Mouse (Mus musculus): ENCODE measurements around the gene Cpa3.

Cpa3 gene

GRCm38 (mm10) chr3:20242050-20242449, at the start of gene Cpa3:
TSS of gene Cpa3 (minus strand) at chr3:20242181.
- ATAC-seq (ENCODE audit: low TSS enrichment): no peak

- ATAC-seq (ENCODE audit: low TSS enrichment): no peak
These were observed 49.4 kb upstream of the Cpa3 start for GRCm38 (mm10) chr3:20291370-20291769.

DNA sequence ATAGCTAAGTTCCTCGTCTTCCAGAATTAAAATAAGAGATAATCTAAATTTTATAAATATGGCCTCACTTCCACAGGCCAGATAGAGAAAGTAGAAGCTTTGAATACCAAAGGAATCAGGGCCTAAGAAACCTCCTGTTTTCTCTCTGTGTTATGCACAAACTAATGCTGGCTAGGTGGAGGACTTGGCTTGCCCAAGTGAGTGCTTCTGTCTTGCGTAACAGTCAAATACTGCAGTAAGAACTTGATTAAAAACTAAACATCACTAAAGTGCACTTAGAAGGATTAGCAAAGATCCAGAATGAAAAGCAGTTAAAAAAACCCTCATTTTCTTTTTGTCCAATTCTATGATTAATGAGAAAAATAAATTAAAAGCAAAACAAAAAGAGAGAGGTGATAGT, 46.8 kb upstream of the Cpa3 start:
- no peak for ATAC-seq (ENCODE audit: low TSS enrichment)

- ATAC-seq (ENCODE audit: low TSS enrichment): no peak
These were observed 39.8 kb upstream of the Cpa3 start for GRCm38 (mm10) chr3:20281796-20282195.

DNA sequence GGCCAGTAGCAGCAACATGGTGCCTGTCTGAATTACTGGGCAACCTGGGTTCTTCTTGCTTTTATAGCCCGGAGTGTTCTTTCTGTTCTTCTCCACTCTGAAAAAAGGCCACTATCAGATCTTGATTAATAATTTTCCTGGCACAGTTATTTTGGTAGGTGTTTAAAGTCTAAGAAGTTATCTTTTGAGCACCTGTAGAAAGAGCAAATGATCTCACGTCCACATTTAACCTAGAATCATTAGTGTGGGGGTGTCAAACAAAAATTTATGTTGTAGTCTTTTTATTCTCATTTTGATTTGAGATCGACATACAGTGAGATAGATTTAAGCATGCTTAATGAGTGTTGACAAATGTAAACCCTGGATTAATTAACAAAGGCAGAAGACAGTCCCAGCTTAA, 33.7 kb upstream of the Cpa3 start, which contains the start of gene Cpb1:
TSS of gene Cpb1 (minus strand) at position 101 of the 400 bp plus-strand sequence.
- no peak for ATAC-seq (ENCODE audit: low TSS enrichment)

DNA sequence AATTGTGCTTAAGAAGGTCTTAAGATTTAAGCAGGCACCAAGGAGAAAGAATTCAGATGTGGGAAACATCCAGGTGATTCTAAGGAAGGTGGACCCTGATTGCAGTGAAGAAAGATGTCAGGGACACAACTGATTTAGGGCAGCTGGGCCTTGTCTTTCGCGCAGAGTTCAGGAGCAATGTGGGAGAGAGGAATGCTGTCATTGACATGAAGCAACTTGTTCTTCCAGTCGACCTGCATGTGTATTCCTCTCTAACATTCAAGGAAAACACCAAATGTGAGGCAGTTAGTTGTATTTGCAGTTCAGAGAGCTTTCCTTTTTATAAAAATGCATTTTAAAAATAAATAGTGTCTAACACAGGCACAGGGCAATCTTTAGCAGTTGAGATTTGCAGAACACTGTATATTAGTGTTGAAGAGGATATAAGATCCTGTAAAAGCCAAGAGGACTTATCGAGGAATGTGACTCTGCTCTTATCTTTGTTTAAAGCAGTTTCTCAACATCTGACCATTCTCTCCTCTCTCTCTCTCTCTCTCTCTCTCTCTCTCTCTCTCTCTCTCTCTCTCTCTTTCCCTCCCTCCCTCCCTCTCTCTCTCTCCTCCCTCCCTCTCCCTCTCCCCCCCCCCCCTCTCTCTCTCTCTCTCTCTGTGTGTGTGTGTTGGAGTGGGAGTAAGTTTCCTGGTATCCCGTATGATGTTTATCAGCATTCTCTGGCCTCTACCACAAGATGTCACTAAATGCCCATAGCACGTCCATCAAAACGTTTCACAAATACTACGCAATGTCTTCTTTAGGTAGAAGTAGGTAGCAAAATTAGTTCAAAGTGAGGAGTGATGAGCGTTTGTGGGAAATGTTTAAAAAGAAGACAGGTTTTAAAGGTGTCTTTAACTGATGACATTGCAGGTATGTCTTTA, 12.8 kb upstream of the Cpa3 start:
- 0 out of 2 replicates have a peak, but pooled peaks have one; percentile 44 for ATAC-seq (ENCODE audit: low TSS enrichment)

DNA sequence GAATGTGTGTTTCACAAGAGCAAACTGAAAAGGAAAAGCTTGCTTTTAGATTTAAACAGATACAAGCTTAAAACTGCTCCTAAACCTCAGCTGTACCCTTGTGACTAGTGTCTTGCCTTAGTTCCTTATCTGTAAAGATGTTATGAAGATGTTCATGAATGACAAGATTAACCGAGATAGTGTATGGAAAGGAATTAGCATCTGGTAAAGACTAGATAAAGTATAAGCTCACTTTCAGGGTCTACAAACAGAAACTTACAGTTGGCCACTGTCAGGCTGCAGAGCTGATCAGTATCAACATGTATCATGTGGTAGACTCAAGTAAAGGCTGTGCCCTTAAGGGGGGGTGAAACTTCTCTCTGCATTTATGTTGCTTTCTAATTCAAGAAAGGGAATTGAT, 1.9 kb upstream of the Cpa3 start:
- ATAC-seq (ENCODE audit: low TSS enrichment): no peak

DNA sequence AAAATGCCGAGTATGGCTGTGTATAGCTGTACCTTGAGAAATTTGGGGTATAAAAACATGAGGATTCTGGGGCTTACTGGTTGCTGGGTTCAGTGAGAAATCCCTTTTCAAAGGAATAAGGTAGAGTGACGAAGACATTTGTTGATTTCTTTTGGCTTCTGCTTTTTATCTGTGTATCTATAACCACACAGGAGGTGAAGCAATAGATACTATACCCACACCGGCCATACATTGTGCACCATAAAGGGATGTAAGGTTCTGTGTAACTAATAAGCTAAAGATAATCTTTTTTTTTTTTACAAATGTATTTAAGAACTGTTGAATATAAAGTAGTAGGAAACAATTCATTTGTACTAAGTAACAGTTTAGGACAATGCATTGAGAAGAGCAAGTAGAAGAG, 2.2 kb downstream of the Cpa3 start:
- ATAC-seq (ENCODE audit: low TSS enrichment): no peak

- no peak for ATAC-seq (ENCODE audit: low TSS enrichment)
These were observed 5.0 kb downstream of the Cpa3 start for GRCm38 (mm10) chr3:20236965-20237364.

GRCm38 (mm10) chr3:20229027-20229426, 13.0 kb downstream of the Cpa3 start:
- no peak for ATAC-seq (ENCODE audit: low TSS enrichment)

DNA sequence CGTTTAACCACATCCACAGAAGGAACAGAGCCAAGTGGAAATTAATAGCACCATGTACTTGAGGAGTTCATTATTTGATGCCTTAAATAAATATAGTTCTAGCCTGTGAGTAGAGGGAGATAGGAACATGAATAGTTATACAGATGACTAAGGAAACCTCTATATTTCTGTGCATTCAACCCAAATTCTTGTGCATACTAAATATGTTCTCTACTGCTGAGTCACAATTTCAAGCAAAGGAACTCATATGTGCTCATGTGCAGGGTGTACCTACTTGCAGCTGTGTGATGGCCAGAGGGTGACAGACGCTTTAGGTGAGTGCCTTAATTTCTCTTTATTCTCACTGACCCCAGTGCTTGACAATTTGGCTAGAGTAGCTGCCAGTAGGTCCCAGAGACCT, 16.6 kb downstream of the Cpa3 start:
- peak; percentile 94 for ATAC-seq (ENCODE audit: low TSS enrichment)

- ATAC-seq (ENCODE audit: low TSS enrichment): no peak
These were observed 18.9 kb downstream of the Cpa3 start for GRCm38 (mm10) chr3:20222926-20223698.

- ATAC-seq (ENCODE audit: low TSS enrichment): no peak
These were observed 19.8 kb downstream of the Cpa3 start for GRCm38 (mm10) chr3:20222136-20222535.

GRCm38 (mm10) chr3:20198869-20199268, 43.1 kb downstream of the Cpa3 start:
- ATAC-seq (ENCODE audit: low TSS enrichment): peak; percentile 80; the same call in 1 of the 2 replicates

DNA sequence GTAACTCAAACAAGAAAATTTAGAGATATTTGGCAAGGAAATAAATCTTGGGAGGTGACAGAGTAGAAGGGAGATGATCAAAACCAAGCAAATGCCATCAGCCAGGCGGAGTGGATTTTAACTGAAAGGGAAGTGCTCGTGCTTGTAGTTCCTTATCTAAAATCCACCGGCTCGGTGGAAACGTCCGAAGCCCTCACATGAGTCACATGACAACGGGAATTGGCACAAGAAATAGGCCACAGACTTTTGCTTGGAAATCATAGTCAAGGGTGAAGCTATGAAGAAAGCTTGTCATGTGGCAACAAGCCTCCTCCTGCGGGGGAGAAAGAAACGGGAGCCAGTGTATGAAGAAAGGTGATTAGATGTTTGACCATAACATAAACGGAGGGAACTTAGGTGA, 44.1 kb downstream of the Cpa3 start:
- ATAC-seq (ENCODE audit: low TSS enrichment): no peak

DNA sequence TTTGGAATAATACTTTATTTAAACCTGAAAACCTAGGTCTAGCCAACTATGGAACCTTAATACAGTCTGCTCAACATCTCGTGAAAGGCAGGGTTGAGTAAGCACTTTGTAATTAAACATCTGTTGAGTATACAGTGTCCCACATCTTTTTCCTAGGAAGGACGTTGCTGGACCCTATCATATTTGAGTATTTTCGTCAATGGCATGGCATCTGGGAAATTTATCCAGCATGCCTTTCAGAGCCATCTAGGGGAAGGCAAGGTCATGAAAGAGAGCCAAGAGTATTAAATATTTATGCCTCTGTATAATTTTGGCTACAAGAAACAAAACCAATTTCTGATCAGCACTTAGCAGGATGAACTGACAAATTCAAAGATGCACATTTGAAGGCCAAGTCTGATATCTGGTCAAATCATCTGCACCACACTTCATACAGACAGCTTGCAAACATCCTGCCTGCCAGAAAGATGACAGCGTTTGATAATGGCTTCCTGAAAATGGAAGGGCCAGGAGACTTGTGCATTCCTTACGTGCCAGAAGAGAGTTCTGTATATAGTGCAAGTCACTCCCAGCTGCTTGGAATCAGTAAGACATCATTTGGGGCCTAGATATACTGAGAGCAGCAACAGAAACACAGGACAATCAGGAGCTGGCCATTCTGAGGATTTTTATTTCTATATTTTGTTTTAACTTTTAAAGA, 52.9 kb downstream of the Cpa3 start:
- no peak for ATAC-seq (ENCODE audit: low TSS enrichment)

GRCm38 (mm10) chr3:20172394-20172793, 69.6 kb downstream of the Cpa3 start:
- no peak for ATAC-seq (ENCODE audit: low TSS enrichment)

DNA sequence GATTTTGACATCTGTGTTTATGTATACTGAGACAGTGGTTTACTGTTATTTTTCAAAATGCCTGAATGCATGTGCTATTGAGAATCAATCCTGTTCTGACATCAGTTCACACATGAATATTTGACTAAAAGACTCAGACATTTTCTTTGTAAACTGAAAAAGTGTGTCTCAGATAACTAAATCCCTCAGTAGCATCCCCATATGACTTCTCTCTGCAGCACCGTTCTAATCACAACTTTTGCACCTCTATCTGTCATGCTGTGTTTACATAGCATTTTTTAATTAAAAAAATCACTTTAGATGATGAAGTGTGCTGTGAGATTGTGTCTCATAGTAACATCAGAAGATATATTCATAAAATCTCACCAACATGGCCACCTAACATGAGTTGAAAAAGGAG, 74.5 kb downstream of the Cpa3 start:
- ATAC-seq (ENCODE audit: low TSS enrichment): no peak

All from frontal cortex, adult (tissue).